Mouse (Mus musculus): ENCODE results near the gene Rreb1. TPM values are rescaled to one million over a fixed set of nuclear protein-coding genes. Genes with fewer than 3 reads are reported as not detected.

The Rreb1 gene
- polyA plus RNA-seq, 1 experiment from 2014 or later, result 6.1 TPM

- H3K4me2 ChIP-seq (ENCODE audit: low read depth, low read length), result no peak overlapping the region
- no peaks in the 10 kb centered on the region for H3K9me3 ChIP-seq (replicated peaks; ENCODE audit: control insufficient read depth, low read length)
- no peaks in the 10 kb centered on the region for H3K36me3 ChIP-seq (replicated peaks; ENCODE audit: control insufficient read depth, insufficient read depth, low read depth, low read length)
- H3K4me3 ChIP-seq (ENCODE audit: low read depth, low read length), result no peak overlapping the region
- H3K27me3 ChIP-seq (ENCODE audit: control insufficient read depth, insufficient read depth, low read length), result no peaks in the 10 kb centered on the region
- ATAC-seq (replicated peaks; ENCODE audit: insufficient number of reproducible peaks, low FRiP score, low TSS enrichment, low read depth) (no peak), DNase-seq (ENCODE audit: low spot score) (peak; percentile 10)
- H3K4me1 ChIP-seq (ENCODE audit: control insufficient read depth, insufficient read depth, low read length), result no peaks in the 10 kb centered on the region
- H3K27ac ChIP-seq (replicated peaks; ENCODE audit: low read depth, low read length), result no peak overlapping the region
- no peak overlapping the region for H3K9ac ChIP-seq (replicated peaks; ENCODE audit: low read length)
- 81% methylated on average over 9 of the region's 9 CpGs for WGBS
Observed at GRCm38 (mm10) chr13:37908061-37908460, 129.9 kb downstream of the Rreb1 start.

GRCm38 (mm10) chr13:37908493-37908892, 130.3 kb downstream of the Rreb1 start:
- H3K9ac ChIP-seq (replicated peaks; ENCODE audit: low read length), result no peak overlapping the region
- no peaks in the 10 kb centered on the region for H3K4me1 ChIP-seq (ENCODE audit: control insufficient read depth, insufficient read depth, low read length)
- no peak for ATAC-seq (replicated peaks; ENCODE audit: insufficient number of reproducible peaks, low FRiP score, low TSS enrichment, low read depth)
- no peak overlapping the region for H3K4me3 ChIP-seq (ENCODE audit: low read depth, low read length)
- H3K4me2 ChIP-seq (ENCODE audit: low read depth, low read length), result no peak overlapping the region
- H3K9me3 ChIP-seq (replicated peaks; ENCODE audit: control insufficient read depth, low read length), result no peaks in the 10 kb centered on the region
- no peak for DNase-seq (ENCODE audit: low spot score)
- H3K27me3 ChIP-seq (ENCODE audit: control insufficient read depth, insufficient read depth, low read length), result no peaks in the 10 kb centered on the region
- no peak overlapping the region for H3K27ac ChIP-seq (replicated peaks; ENCODE audit: low read depth, low read length)
- no peaks in the 10 kb centered on the region for H3K36me3 ChIP-seq (replicated peaks; ENCODE audit: control insufficient read depth, insufficient read depth, low read depth, low read length)
- WGBS, result 77% methylated on average over 6 of the region's 6 CpGs

GRCm38 (mm10) chr13:37909225-37909624, 131.0 kb downstream of the Rreb1 start:
- Histone ChIP-seq H3K4me3 (ENCODE audit: low read depth, low read length) (no peak overlapping the region), H3K4me2 (ENCODE audit: low read depth, low read length) (no peak overlapping the region), H3K27ac (replicated peaks; ENCODE audit: low read depth, low read length) (no peak overlapping the region), H3K9me3 (replicated peaks; ENCODE audit: control insufficient read depth, low read length) (no peaks in the 10 kb centered on the region), H3K36me3 (replicated peaks; ENCODE audit: control insufficient read depth, insufficient read depth, low read depth, low read length) (no peaks in the 10 kb centered on the region), H3K9ac (replicated peaks; ENCODE audit: low read length) (no peak overlapping the region), H3K27me3 (ENCODE audit: control insufficient read depth, insufficient read depth, low read length) (no peaks in the 10 kb centered on the region), H3K4me1 (ENCODE audit: control insufficient read depth, insufficient read depth, low read length) (no peaks in the 10 kb centered on the region)
- 92% methylated on average over 2 of the region's 2 CpGs for WGBS
- DNase-seq (ENCODE audit: low spot score) (no peak), ATAC-seq (replicated peaks; ENCODE audit: insufficient number of reproducible peaks, low FRiP score, low TSS enrichment, low read depth) (no peak)

GRCm38 (mm10) chr13:37912011-37912410, 133.8 kb downstream of the Rreb1 start:
- DNase-seq (ENCODE audit: low spot score) (no peak), ATAC-seq (replicated peaks; ENCODE audit: insufficient number of reproducible peaks, low FRiP score, low TSS enrichment, low read depth) (no peak)
- Histone ChIP-seq H3K27me3 (ENCODE audit: control insufficient read depth, insufficient read depth, low read length) (no peaks in the 10 kb centered on the region), H3K27ac (replicated peaks; ENCODE audit: low read depth, low read length) (no peak overlapping the region), H3K36me3 (replicated peaks; ENCODE audit: control insufficient read depth, insufficient read depth, low read depth, low read length) (peaks cover 2% of the 10 kb centered on the region; the same call in 1 of the 2 replicates), H3K4me2 (ENCODE audit: low read depth, low read length) (no peak overlapping the region), H3K9ac (replicated peaks; ENCODE audit: low read length) (no peak overlapping the region), H3K4me1 (ENCODE audit: control insufficient read depth, insufficient read depth, low read length) (no peaks in the 10 kb centered on the region), H3K4me3 (ENCODE audit: low read depth, low read length) (no peak overlapping the region), H3K9me3 (replicated peaks; ENCODE audit: control insufficient read depth, low read length) (no peaks in the 10 kb centered on the region)
- 67% methylated on average over 6 of the region's 6 CpGs for WGBS

GRCm38 (mm10) chr13:37912591-37913467, 134.6 kb downstream of the Rreb1 start:
- Histone ChIP-seq H3K9me3 (replicated peaks; ENCODE audit: control insufficient read depth, low read length) (no peaks in the 10 kb centered on the region), H3K27me3 (ENCODE audit: control insufficient read depth, insufficient read depth, low read length) (no peaks in the 10 kb centered on the region), H3K36me3 (replicated peaks; ENCODE audit: control insufficient read depth, insufficient read depth, low read depth, low read length) (peaks cover 2% of the 10 kb centered on the region; the same call in 1 of the 2 replicates), H3K27ac (replicated peaks; ENCODE audit: low read depth, low read length) (no peak overlapping the region), H3K4me2 (ENCODE audit: low read depth, low read length) (no peak overlapping the region), H3K9ac (replicated peaks; ENCODE audit: low read length) (no peak overlapping the region), H3K4me3 (ENCODE audit: low read depth, low read length) (no peak overlapping the region), H3K4me1 (ENCODE audit: control insufficient read depth, insufficient read depth, low read length) (no peaks in the 10 kb centered on the region)
- WGBS, result 59% methylated on average over 12 of the region's 12 CpGs
- ATAC-seq (replicated peaks; ENCODE audit: insufficient number of reproducible peaks, low FRiP score, low TSS enrichment, low read depth) (no peak), DNase-seq (ENCODE audit: low spot score) (no peak)

- Histone ChIP-seq H3K9me3 (replicated peaks; ENCODE audit: control insufficient read depth, low read length) (no peaks in the 10 kb centered on the region), H3K36me3 (replicated peaks; ENCODE audit: control insufficient read depth, insufficient read depth, low read depth, low read length) (peaks cover 2% of the 10 kb centered on the region; the same call in 1 of the 2 replicates), H3K9ac (replicated peaks; ENCODE audit: low read length) (no peak overlapping the region), H3K27me3 (ENCODE audit: control insufficient read depth, insufficient read depth, low read length) (no peaks in the 10 kb centered on the region), H3K4me3 (ENCODE audit: low read depth, low read length) (no peak overlapping the region), H3K27ac (replicated peaks; ENCODE audit: low read depth, low read length) (no peak overlapping the region), H3K4me1 (ENCODE audit: control insufficient read depth, insufficient read depth, low read length) (no peaks in the 10 kb centered on the region), H3K4me2 (ENCODE audit: low read depth, low read length) (no peak overlapping the region)
- no peak for DNase-seq (ENCODE audit: low spot score)
- no peak for ATAC-seq (replicated peaks; ENCODE audit: insufficient number of reproducible peaks, low FRiP score, low TSS enrichment, low read depth)
- 73% methylated on average over 3 of the region's 3 CpGs for WGBS
Observed at GRCm38 (mm10) chr13:37913963-37914362, 135.8 kb downstream of the Rreb1 start.

GRCm38 (mm10) chr13:37918336-37919261, 140.4 kb downstream of the Rreb1 start:
- Histone ChIP-seq H3K36me3 (replicated peaks; ENCODE audit: control insufficient read depth, insufficient read depth, low read depth, low read length) (peaks cover 2% of the 10 kb centered on the region; the same call in 1 of the 2 replicates), H3K4me2 (ENCODE audit: low read depth, low read length) (no peak overlapping the region), H3K9me3 (replicated peaks; ENCODE audit: control insufficient read depth, low read length) (no peaks in the 10 kb centered on the region), H3K4me3 (ENCODE audit: low read depth, low read length) (no peak overlapping the region), H3K9ac (replicated peaks; ENCODE audit: low read length) (no peak overlapping the region), H3K27ac (replicated peaks; ENCODE audit: low read depth, low read length) (no peak overlapping the region), H3K4me1 (ENCODE audit: control insufficient read depth, insufficient read depth, low read length) (no peaks in the 10 kb centered on the region), H3K27me3 (ENCODE audit: control insufficient read depth, insufficient read depth, low read length) (no peaks in the 10 kb centered on the region)
- ATAC-seq (replicated peaks; ENCODE audit: insufficient number of reproducible peaks, low FRiP score, low TSS enrichment, low read depth), result no peak
- DNase-seq (ENCODE audit: low spot score), result no peak
- WGBS, result 92% methylated on average over 15 of the region's 15 CpGs
